ENCODE assay signal across 13 mouse cellular contexts in the genomic region with DNA sequence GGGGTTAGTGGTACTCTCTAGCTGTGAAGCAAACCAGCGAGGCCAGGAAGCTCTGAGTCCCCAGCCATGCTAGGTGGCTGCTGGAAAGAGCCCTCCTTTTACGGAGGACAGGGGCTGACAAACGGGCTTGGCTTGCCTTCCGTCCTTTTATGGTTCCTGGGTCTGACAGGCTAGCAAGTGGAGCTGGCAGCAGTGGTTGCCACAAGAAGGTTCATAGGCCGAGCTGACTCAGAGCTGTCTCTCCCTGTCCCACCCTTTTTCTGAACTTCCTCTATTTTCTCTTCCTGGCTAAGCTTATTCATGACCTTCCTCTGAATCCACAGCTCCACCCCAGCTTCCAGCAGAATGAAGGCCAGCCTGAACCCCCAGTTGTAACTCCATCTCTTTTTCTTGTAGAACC. TPM values are rescaled to one million over a fixed set of nuclear protein-coding genes. Genes with fewer than 3 reads are reported as not detected.
DNase-seq lines count a peak whose midpoint lies in the region; ATAC-seq lines count a peak whose summit lies in the region.
"Had no signal": no experiment of that assay in that cellular context is flagged by ENCODE, and none has a peak within 500 bp of the region (broad histone marks: within the 10 kb centered on the region; RNA-seq: fewer than 3 reads in every experiment).

No protein-coding gene starts in this region.

- ATAC-seq in common myeloid progenitor, adult 5-6 weeks (replicated peaks; ENCODE audit: low read depth, poor library complexity, severe bottlenecking) = peak; percentile 60
- ATAC-seq in megakaryocyte, adult 5-6 weeks (ENCODE audit: poor library complexity, severe bottlenecking) = peak; percentile 47

- peak; percentile 96 for DNase-seq in heart, adult 11 months
- DNase-seq in heart, postnatal 25 days (ENCODE audit: low spot score) = no peak
- DNase-seq in 416B (ENCODE audit: low read depth) = peak; percentile 88
- no peak for DNase-seq in left cerebral cortex, postnatal 36 days (ENCODE audit: low spot score in 2 of 2)
- no peak for DNase-seq in thymus, postnatal 0 days (ENCODE audit: low spot score)
- DNase-seq in thymus, postnatal 14 days = no peak
- DNase-seq: cerebellum, postnatal 14 days; gastrocnemius, postnatal 36 days; heart, postnatal 36 days; kidney, adult 9 months; spleen, adult 18-20 months had no signal

- intact Hi-C loops in heart, postnatal 25 days (cut with DNase I) = no loop called here
- intact Hi-C loops in left cerebral cortex, postnatal 36 days (cut with DNase I) = no loop called here

RNA-seq across cellular contexts. Expression of gene Pitpna, which starts 4.7 kb away (rescaled TPM):
- total RNA-seq in heart, postnatal 25 days (2021) = 100 to 1,000 TPM; 108 to 115 TPM
- total RNA-seq in common myeloid progenitor, adult 5-6 weeks (2017) = 74.6 and 76.9 TPM in 2 replicates
- total RNA-seq in megakaryocyte, adult 5-6 weeks (2015) = 387 and 430 TPM in 2 replicates
- total RNA-seq in megakaryocyte, adult 5-6 weeks (2017) = 178 and 226 TPM in 2 replicates
- total RNA-seq in left cerebral cortex, postnatal 36 days (2021) = 100 to 1,000 TPM; 315 to 349 TPM
- 103 and 112 TPM in 2 replicates for polyA plus RNA-seq in thymus, postnatal 0 days (2015; fragmentation: Nextera tagmentation; extraction: Ambion mirVana)

RNA-seq across cellular contexts. Expression of gene Inpp5k, which starts 38.2 kb away (rescaled TPM):
- total RNA-seq in heart, postnatal 25 days (2021) = 10 to 100 TPM; 27.8 to 29.8 TPM
- 24.0 and 36.3 TPM in 2 replicates for total RNA-seq in common myeloid progenitor, adult 5-6 weeks (2017)
- 76.2 and 79.9 TPM in 2 replicates for total RNA-seq in megakaryocyte, adult 5-6 weeks (2015)
- total RNA-seq in megakaryocyte, adult 5-6 weeks (2017) = 44.5 and 46.5 TPM in 2 replicates
- 10 to 100 TPM; 39.1 to 43.1 TPM for total RNA-seq in left cerebral cortex, postnatal 36 days (2021)
- 56.9 and 63.9 TPM in 2 replicates for polyA plus RNA-seq in thymus, postnatal 0 days (2015; fragmentation: Nextera tagmentation; extraction: Ambion mirVana)

RNA-seq across cellular contexts. Expression of gene Myo1c, which starts 57.7 kb away (rescaled TPM):
- 100 to 1,000 TPM; 119 to 132 TPM for total RNA-seq in heart, postnatal 25 days (2021)
- total RNA-seq in common myeloid progenitor, adult 5-6 weeks (2017) = 19.5 and 22.3 TPM in 2 replicates
- 21.2 and 28.4 TPM in 2 replicates for total RNA-seq in megakaryocyte, adult 5-6 weeks (2015)
- 25.3 and 29.2 TPM in 2 replicates for total RNA-seq in megakaryocyte, adult 5-6 weeks (2017)
- total RNA-seq in left cerebral cortex, postnatal 36 days (2021) = 10 to 100 TPM; 18.0 to 20.7 TPM
- 16.1 and 19.0 TPM in 2 replicates for polyA plus RNA-seq in thymus, postnatal 0 days (2015; fragmentation: Nextera tagmentation; extraction: Ambion mirVana)

Comparison
In these comparisons a context has a peak if more than half of its experiments do, and no peak if none do; other contexts are left out.
1. DNase-seq: peak in heart, adult 11 months (single experiment) and 416B (single experiment); none in heart, postnatal 25 days (single experiment), left cerebral cortex, postnatal 36 days (0 of 2), thymus, postnatal 0 days (single experiment) and thymus, postnatal 14 days (single experiment).